Mouse (Mus musculus) megakaryocyte-erythroid progenitor cell, adult 5-6 weeks (primary cell): ENCODE measurements around the gene Mepe. TPM values are rescaled to one million over a fixed set of nuclear protein-coding genes. Genes with fewer than 3 reads are reported as not detected.

Source experiments
- ATAC-seq: replicated peaks from 2 replicates; pipeline ENCODE4 v1.8.0; 2016; ENCODE audit warnings: mild to moderate bottlenecking, inconsistent platforms; ENCODE audit not compliant: severe bottlenecking, poor library complexity, low FRiP score, low TSS enrichment
- total RNA-seq, 2 experiments: library from RNA; stranded (forward) in 1 of 2; stranded (reverse) in 1 of 2; fragments of 200-1000, 215-1000 nt in 1 of 2; fragments of >200 nt in 1 of 2; fragmentation: Nextera tagmentation in 1 of 2; gene quantifications; 2 replicates each; pipeline ENCODE4 v1.2.3; 2014 to 2017

The Mepe gene
- total RNA-seq, 2 experiments from 2014 or later: not detected

- ATAC-seq: no peak
Observed at GRCm38 (mm10) chr5:104345241-104345630, 20.1 kb downstream of the Mepe start.

- ATAC-seq: no peak
Observed at GRCm38 (mm10) chr5:104351041-104351440, 25.9 kb downstream of the Mepe start.

DNA sequence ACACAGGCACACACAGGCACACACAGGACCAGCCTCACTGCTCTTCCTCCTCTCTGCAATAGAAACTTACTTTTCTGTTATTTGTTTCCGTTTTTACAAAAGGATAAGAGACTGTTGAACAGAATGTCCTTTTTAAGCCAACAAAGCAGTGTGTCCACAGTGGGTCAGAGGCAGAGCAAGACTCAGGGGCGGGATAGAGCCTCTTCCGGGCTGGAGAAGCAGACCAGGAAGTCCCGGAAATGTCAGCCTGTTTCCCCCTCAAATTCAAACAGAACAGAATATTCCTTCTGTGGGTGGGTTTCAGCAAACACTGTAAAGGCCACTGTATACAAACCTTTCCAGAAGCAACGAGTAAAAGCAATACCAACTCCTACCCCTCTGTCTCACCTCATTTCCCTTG is 26.7 kb downstream of the Mepe start:
- no peak for ATAC-seq

DNA sequence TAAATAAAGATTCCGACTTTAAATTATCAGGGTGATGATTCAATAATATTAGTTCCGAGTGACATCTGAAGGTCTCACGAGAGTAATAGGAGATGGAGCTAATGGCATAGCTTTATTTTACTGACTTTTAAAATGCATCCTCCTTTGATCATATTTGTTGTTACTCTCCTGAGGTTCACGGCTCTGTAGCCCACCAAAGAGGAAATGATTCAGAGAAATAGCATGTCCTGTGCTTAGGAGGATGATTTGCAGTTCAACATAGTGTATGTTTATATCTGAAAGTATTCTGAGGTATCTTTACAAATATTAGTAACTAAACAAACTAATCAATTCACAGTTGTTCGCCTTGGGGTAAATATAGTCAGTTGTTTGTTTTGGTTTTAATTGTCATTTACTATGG is 32.4 kb downstream of the Mepe start:
- no peak for ATAC-seq

GRCm38 (mm10) chr5:104358592-104358991 is 33.5 kb downstream of the Mepe start:
- no peak for ATAC-seq

DNA sequence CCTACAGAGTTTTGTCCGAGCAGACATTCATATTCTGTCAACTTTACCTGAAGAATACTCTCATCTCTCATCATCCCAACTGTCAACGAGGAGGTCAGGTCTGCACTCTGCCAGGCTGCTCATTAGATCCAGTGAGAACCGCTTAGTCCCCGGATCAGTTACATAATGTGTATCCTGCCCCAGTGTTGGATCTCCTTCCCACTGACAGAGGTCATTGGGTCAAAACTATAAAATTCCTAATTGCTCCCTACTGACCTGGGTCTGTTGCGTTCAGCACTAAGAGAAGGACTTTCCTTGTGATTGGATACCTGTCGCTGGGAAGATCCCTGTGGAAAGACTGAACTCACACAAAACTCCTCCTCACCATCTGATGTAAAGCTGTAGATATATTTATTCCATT is 34.1 kb downstream of the Mepe start:
- no peak for ATAC-seq

DNA sequence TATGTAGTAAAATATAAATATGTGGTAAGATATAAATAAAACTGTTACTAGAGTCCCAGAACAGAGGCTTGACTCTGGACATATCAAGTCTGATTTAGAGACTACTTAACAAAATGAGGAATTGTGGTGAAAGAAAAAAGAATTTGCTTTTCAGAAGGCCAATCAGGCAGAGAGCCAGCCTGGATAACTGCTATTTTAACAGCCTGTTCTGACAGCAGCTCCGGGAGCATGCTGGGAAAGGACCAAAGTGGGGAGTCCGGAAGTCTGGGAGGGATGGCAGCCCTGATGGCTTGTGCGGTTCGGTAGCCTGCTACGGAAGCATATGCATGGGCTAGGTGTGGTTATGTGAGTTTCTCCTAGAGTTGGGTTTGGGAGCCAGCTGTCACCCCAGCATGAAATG is 45.5 kb downstream of the Mepe start:
- no peak for ATAC-seq

DNA sequence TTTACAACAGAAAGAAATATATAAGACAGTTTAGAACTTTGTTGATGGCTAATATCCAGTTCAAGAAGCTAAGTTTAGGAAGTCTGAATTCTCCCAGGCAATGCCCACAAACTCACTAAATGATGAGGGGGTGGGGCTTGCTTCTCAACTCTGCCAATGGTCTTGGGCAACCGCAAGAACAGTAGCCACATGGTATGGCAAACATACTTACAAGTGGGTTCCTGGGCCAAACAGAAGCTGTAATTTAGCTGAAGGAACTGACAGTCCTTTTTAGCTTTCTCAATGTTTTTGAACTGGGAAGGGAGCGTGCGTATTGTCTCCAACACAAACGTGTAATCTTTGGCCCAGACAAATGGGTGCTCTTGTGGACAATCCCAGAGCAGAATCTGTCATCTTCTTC is 46.2 kb downstream of the Mepe start:
- no peak for ATAC-seq

- ATAC-seq: no peak
Observed at GRCm38 (mm10) chr5:104373648-104374307, 48.6 kb downstream of the Mepe start.

DNA sequence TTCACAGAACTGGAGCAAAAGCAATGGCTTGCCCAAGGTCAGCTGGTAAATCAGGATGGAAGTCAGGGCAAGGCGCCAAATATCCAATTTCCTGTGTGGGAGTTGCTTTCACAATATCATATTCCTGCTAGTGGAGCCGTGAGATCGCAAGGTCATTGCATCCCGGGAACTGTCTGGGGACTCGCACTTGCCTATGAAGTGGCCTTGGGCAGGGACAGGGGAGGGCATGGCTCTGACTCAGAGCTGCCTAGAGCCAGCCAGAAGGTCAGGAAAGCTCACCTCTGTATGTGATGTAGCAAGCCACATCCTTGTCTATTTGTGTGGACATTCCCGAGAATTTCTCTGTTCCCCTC is 49.2 kb downstream of the Mepe start:
- ATAC-seq: no peak

DNA sequence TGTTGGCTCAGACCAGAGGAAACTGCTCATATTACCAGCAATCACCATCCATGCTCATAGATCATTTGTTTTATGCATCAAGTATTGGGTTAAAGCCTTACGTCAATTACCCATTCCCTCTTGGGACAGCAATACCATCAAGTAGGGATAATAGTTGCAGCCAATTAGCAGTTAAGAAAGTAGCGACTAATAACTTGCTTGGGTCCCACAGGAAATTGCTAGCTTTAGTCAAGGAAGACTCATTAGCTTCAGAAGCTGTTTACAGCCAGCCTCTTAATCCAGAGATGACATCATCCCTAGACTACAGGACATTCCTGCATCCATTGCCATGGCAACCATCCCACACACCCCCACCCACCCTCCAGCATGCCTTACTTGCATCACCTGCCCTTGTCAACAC is 50.0 kb downstream of the Mepe start:
- no peak for ATAC-seq

GRCm38 (mm10) chr5:104376890-104377289 is 51.8 kb downstream of the Mepe start:
- ATAC-seq: no peak

- ATAC-seq: no peak
Observed at GRCm38 (mm10) chr5:104380574-104380973, 55.4 kb downstream of the Mepe start.

DNA sequence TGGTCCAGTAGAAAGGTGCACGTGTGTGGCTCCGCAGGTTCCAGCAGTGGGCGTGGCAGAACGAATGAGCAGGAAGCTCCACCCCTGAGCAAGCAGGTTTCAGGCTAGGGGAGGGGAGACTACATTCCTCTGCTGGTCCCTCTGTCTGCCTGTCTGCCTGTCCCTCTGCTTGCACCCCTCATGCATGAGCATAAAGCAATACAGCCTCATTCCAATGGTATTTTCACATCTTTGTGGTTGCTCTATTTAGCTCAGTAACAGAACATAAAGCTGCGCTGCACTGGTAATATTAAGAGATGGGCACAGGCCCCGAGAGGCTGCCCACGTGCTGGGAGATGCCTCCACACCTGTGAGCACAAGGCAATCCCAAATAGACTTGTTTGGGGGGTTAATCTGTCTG is 56.5 kb downstream of the Mepe start:
- ATAC-seq: no peak

GRCm38 (mm10) chr5:104384540-104384939 is 59.4 kb downstream of the Mepe start:
- no peak for ATAC-seq

- ATAC-seq: no peak
Observed at GRCm38 (mm10) chr5:104385521-104385920, 60.4 kb downstream of the Mepe start.

GRCm38 (mm10) chr5:104386908-104387307 is 61.8 kb downstream of the Mepe start:
- no peak for ATAC-seq

Other genes with a start within 250 kb of the Mepe start
- gene Gm17660, start 247.7 kb upstream of the Mepe start, total RNA-seq (2014; fragmentation: Nextera tagmentation): not detected in 2 replicates
- not detected in 2 replicates for gene Gm17660, start 247.7 kb upstream of the Mepe start, total RNA-seq (2017)
- not detected in 2 replicates for gene Sparcl1, start 211.6 kb upstream of the Mepe start, total RNA-seq (2014; fragmentation: Nextera tagmentation)
- not detected in 2 replicates for gene Sparcl1, start 211.6 kb upstream of the Mepe start, total RNA-seq (2017)
- not detected in 2 replicates for gene Dspp, start 154.6 kb upstream of the Mepe start, total RNA-seq (2014; fragmentation: Nextera tagmentation)
- gene Dspp, start 154.6 kb upstream of the Mepe start, total RNA-seq (2017): not detected in 2 replicates
- gene Dmp1, start 122.7 kb upstream of the Mepe start, total RNA-seq (2014; fragmentation: Nextera tagmentation): not detected in 2 replicates
- not detected in 2 replicates for gene Dmp1, start 122.7 kb upstream of the Mepe start, total RNA-seq (2017)
- not detected in 2 replicates for gene Ibsp, start 26.2 kb upstream of the Mepe start, total RNA-seq (2014; fragmentation: Nextera tagmentation)
- 0.50 TPM in 1 of 2 replicates, not detected in the other for gene Ibsp, start 26.2 kb upstream of the Mepe start, total RNA-seq (2017)
- not detected in 2 replicates for gene Spp1, start 109.8 kb downstream of the Mepe start, total RNA-seq (2014; fragmentation: Nextera tagmentation)
- 0.76 TPM in 1 of 2 replicates, not detected in the other for gene Spp1, start 109.8 kb downstream of the Mepe start, total RNA-seq (2017)
- gene Pkd2, start 134.1 kb downstream of the Mepe start, total RNA-seq (2014; fragmentation: Nextera tagmentation): 2.6 and 5.4 TPM in 2 replicates
- gene Pkd2, start 134.1 kb downstream of the Mepe start, total RNA-seq (2017): 2.4 and 2.6 TPM in 2 replicates
- gene BC005561, start 183.0 kb downstream of the Mepe start, total RNA-seq (2014; fragmentation: Nextera tagmentation): 17.4 and 17.6 TPM in 2 replicates
- 9.7 and 21.9 TPM in 2 replicates for gene BC005561, start 183.0 kb downstream of the Mepe start, total RNA-seq (2017)